Mouse (Mus musculus) cerebellum, postnatal 14 days (tissue): ENCODE data around the gene Tmcc1.
A peak's percentile ranks its signal among the peaks of the same experiment; 100 is the strongest.
"Not testable (repeated sequence)": the region's sequence is repeated elsewhere in the genome, so short reads cannot be mapped to it uniquely, and the experiment has no call there.

Source experiments
- DNase-seq, 2 experiments: peaks; one replicate each; pipeline ENCODE4 v3.0.0; 2021; ENCODE audit warnings: mixed read lengths in 2 of 2

Tmcc1 gene

GRCm38 (mm10) chr6:116141696-116142095 lies 51.6 kb downstream of the Tmcc1 start:
- no peak for DNase-seq

- no peak for DNase-seq
Observed at GRCm38 (mm10) chr6:116140782-116141181, 52.5 kb downstream of the Tmcc1 start.

- DNase-seq: no peak
Observed at GRCm38 (mm10) chr6:116139143-116139856, 54.0 kb downstream of the Tmcc1 start.

- peak; percentile 49 to 55 for DNase-seq
Observed at GRCm38 (mm10) chr6:116135971-116136632, 57.2 kb downstream of the Tmcc1 start.

- no peak for DNase-seq
Observed at GRCm38 (mm10) chr6:116133756-116134155, 59.5 kb downstream of the Tmcc1 start.

- DNase-seq: no peak
Observed at GRCm38 (mm10) chr6:116131771-116132170, 61.5 kb downstream of the Tmcc1 start.

- DNase-seq: peak; percentile 63 to 65
Observed at GRCm38 (mm10) chr6:116128710-116129109, 64.6 kb downstream of the Tmcc1 start.

- no peak for DNase-seq
Observed at GRCm38 (mm10) chr6:116127918-116128443, 65.3 kb downstream of the Tmcc1 start.

- no peak for DNase-seq
Observed at GRCm38 (mm10) chr6:116126577-116126976, 66.7 kb downstream of the Tmcc1 start.

- no peak for DNase-seq
Observed at GRCm38 (mm10) chr6:116122881-116123280, 70.4 kb downstream of the Tmcc1 start.

GRCm38 (mm10) chr6:116119669-116120068 lies 73.6 kb downstream of the Tmcc1 start:
- peak in 1 of 2 experiments; percentile 27 for DNase-seq

- not testable (repeated sequence) for DNase-seq
Observed at GRCm38 (mm10) chr6:116116634-116117033, 76.7 kb downstream of the Tmcc1 start.

- DNase-seq: no peak
Observed at GRCm38 (mm10) chr6:116110588-116110987, 82.7 kb downstream of the Tmcc1 start.

GRCm38 (mm10) chr6:116107471-116108358 lies 85.6 kb downstream of the Tmcc1 start:
- peak; percentile 62 to 67 for DNase-seq

GRCm38 (mm10) chr6:116106967-116107470 lies 86.3 kb downstream of the Tmcc1 start:
- DNase-seq: peak in 1 of 2 experiments; percentile 9

- no peak for DNase-seq
Observed at GRCm38 (mm10) chr6:116097579-116097978, 95.7 kb downstream of the Tmcc1 start.

- no peak for DNase-seq
Observed at GRCm38 (mm10) chr6:116089402-116089801, 103.9 kb downstream of the Tmcc1 start.

- DNase-seq: no peak
Observed at GRCm38 (mm10) chr6:116086036-116086435, 107.2 kb downstream of the Tmcc1 start.

- DNase-seq: no peak
Observed at GRCm38 (mm10) chr6:116082239-116082638, 111.0 kb downstream of the Tmcc1 start.

GRCm38 (mm10) chr6:116081375-116081774 lies 111.9 kb downstream of the Tmcc1 start:
- DNase-seq: peak in 1 of 2 experiments; percentile 24

- DNase-seq: no peak
Observed at GRCm38 (mm10) chr6:116080756-116081155, 112.5 kb downstream of the Tmcc1 start.

GRCm38 (mm10) chr6:116077608-116078007 lies 115.7 kb downstream of the Tmcc1 start:
- no peak for DNase-seq

GRCm38 (mm10) chr6:116074892-116075291 lies 118.4 kb downstream of the Tmcc1 start:
- DNase-seq: no peak
